Mouse (Mus musculus): ENCODE measurements around the gene Pde4d. TPM values are rescaled to one million over a fixed set of nuclear protein-coding genes. Genes with fewer than 3 reads are reported as not detected.

The Pde4d gene
- polyA plus RNA-seq, 1 experiment, result 15.1 TPM

DNA sequence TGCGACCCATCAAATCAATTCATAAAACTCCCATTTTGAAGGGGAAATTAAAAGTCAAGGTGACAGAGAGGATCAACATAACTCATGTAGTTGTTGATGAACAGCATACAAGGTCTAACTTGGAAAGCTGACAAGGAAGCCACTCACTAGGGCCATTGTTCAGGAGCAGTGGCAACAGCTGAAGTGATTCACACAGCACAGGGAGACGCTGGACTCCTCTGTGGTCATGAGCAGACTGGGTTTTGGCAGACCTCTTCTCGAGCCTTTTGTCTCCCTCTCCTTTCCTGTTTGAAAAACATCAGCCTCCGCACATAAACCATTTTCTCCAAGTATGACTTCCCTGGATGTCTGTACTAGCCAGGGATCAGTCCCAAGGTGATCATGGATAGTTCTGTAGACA lies 1094.9 kb downstream of the Pde4d start:
- TF ChIP-seq MYOG (IDR thresholded peaks at IDR 0.05; ENCODE audit: control insufficient read depth, extremely low read depth, insufficient read length), result no peak
- no peak for TF ChIP-seq MAX (IDR thresholded peaks at IDR 0.05)
- TF ChIP-seq CTCF (IDR thresholded peaks at IDR 0.05; ENCODE audit: control insufficient read depth, insufficient read depth, insufficient read length), result no peak
- TF ChIP-seq CEBPB (IDR thresholded peaks at IDR 0.05; ENCODE audit: low read depth), result no peak
- TF ChIP-seq MYOD1 (IDR thresholded peaks at IDR 0.05; ENCODE audit: control insufficient read depth, insufficient read length, low read depth), result peak; percentile 93
- no peak for TF ChIP-seq FOSL1 (IDR thresholded peaks at IDR 0.05; ENCODE audit: insufficient read depth, low read length, poor library complexity, severe bottlenecking)
- no peaks in the 10 kb centered on the region for H3K36me3 ChIP-seq (ENCODE audit: control insufficient read depth, insufficient read depth)
- no peak overlapping the region for H3K4me3 ChIP-seq (ENCODE audit: insufficient read depth, poor library complexity, severe bottlenecking)
- no peaks in the 10 kb centered on the region for H3K27me3 ChIP-seq (ENCODE audit: control insufficient read depth, insufficient read depth, insufficient read length)
- no peaks in the 10 kb centered on the region for H3K79me3 ChIP-seq (ENCODE audit: low read depth)
- H3ac ChIP-seq (ENCODE audit: control insufficient read depth, insufficient read length, low read depth), result no peak overlapping the region
- no peaks in the 10 kb centered on the region for H3K79me2 ChIP-seq (ENCODE audit: control insufficient read depth, insufficient read depth)

DNA sequence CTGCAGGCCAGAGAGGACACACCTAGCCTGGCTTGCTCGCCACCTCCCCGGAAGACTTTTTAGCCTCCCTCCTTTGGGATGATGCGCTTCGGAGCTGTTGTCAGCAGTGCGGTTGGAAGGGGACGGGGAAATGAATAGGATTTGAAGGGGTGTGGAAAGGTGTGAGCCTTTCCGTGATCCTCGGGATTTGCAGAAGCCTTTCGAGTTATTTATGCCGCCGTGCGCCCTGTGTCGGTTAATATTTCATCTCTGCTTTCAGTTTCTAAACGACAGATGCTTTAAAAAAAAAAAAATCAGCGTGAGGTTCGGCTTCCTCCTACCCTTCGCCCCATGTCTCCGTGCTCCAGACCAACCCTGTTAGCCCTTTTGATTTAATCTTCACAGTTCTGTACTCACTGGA lies 1096.6 kb downstream of the Pde4d start:
- Histone ChIP-seq H3K36me3 (ENCODE audit: control insufficient read depth, insufficient read depth) (no peaks in the 10 kb centered on the region), H3K4me3 (ENCODE audit: insufficient read depth, poor library complexity, severe bottlenecking) (peak overlapping the region; percentile 16), H3K79me3 (ENCODE audit: low read depth) (no peaks in the 10 kb centered on the region), H3ac (ENCODE audit: control insufficient read depth, insufficient read length, low read depth) (peak overlapping the region; percentile 40), H3K27me3 (ENCODE audit: control insufficient read depth, insufficient read depth, insufficient read length) (no peaks in the 10 kb centered on the region), H3K79me2 (ENCODE audit: control insufficient read depth, insufficient read depth) (no peaks in the 10 kb centered on the region)
- no peak for TF ChIP-seq CTCF (IDR thresholded peaks at IDR 0.05; ENCODE audit: control insufficient read depth, insufficient read depth, insufficient read length)
- no peak for TF ChIP-seq MAX (IDR thresholded peaks at IDR 0.05)
- TF ChIP-seq CEBPB (IDR thresholded peaks at IDR 0.05; ENCODE audit: low read depth), result no peak
- no peak for TF ChIP-seq MYOD1 (IDR thresholded peaks at IDR 0.05; ENCODE audit: control insufficient read depth, insufficient read length, low read depth)
- no peak for TF ChIP-seq FOSL1 (IDR thresholded peaks at IDR 0.05; ENCODE audit: insufficient read depth, low read length, poor library complexity, severe bottlenecking)
- no peak for TF ChIP-seq MYOG (IDR thresholded peaks at IDR 0.05; ENCODE audit: control insufficient read depth, extremely low read depth, insufficient read length)
- TF ChIP-seq USF1 (IDR thresholded peaks at IDR 0.05; ENCODE audit: low read depth), result no peak

GRCm38 (mm10) chr13:109547006-109547587 lies 1097.3 kb downstream of the Pde4d start:
- H3ac ChIP-seq (ENCODE audit: control insufficient read depth, insufficient read length, low read depth), result no peak overlapping the region
- no peaks in the 10 kb centered on the region for H3K36me3 ChIP-seq (ENCODE audit: control insufficient read depth, insufficient read depth)
- no peaks in the 10 kb centered on the region for H3K79me3 ChIP-seq (ENCODE audit: low read depth)
- TF ChIP-seq MYOD1 (IDR thresholded peaks at IDR 0.05; ENCODE audit: control insufficient read depth, insufficient read length, low read depth) (no peak), MAX (IDR thresholded peaks at IDR 0.05) (no peak), CEBPB (IDR thresholded peaks at IDR 0.05; ENCODE audit: low read depth) (no peak), MYOG (IDR thresholded peaks at IDR 0.05; ENCODE audit: control insufficient read depth, extremely low read depth, insufficient read length) (no peak), CTCF (IDR thresholded peaks at IDR 0.05; ENCODE audit: control insufficient read depth, insufficient read depth, insufficient read length) (no peak), USF1 (IDR thresholded peaks at IDR 0.05; ENCODE audit: low read depth) (no peak), FOSL1 (IDR thresholded peaks at IDR 0.05; ENCODE audit: insufficient read depth, low read length, poor library complexity, severe bottlenecking) (no peak)
- H3K4me3 ChIP-seq (ENCODE audit: insufficient read depth, poor library complexity, severe bottlenecking), result no peak overlapping the region
- H3K27me3 ChIP-seq (ENCODE audit: control insufficient read depth, insufficient read depth, insufficient read length), result no peaks in the 10 kb centered on the region
- H3K79me2 ChIP-seq (ENCODE audit: control insufficient read depth, insufficient read depth), result no peaks in the 10 kb centered on the region

DNA sequence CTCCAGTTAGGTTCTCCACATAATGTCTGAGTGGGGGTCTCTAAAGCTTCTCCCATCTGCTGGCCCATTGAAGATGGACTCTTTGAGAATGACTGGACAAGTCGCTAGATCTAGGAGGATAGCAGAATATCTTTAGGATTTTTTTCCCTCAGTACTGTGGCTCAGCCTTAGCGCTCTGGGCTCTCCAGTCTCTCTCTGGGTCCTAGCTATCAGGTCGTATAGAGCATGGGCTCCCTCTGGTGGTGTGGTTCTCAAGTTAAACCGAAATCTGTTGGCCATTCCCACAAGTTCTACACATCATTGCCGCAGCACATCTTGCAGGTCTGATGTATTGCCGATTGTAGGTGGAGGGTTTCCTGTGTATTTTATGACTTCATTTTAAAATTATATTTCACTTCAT lies 1098.0 kb downstream of the Pde4d start:
- Histone ChIP-seq H3K79me2 (ENCODE audit: control insufficient read depth, insufficient read depth) (no peaks in the 10 kb centered on the region), H3K79me3 (ENCODE audit: low read depth) (no peaks in the 10 kb centered on the region), H3K4me3 (ENCODE audit: insufficient read depth, poor library complexity, severe bottlenecking) (no peak overlapping the region), H3K36me3 (ENCODE audit: control insufficient read depth, insufficient read depth) (no peaks in the 10 kb centered on the region), H3ac (ENCODE audit: control insufficient read depth, insufficient read length, low read depth) (no peak overlapping the region), H3K27me3 (ENCODE audit: control insufficient read depth, insufficient read depth, insufficient read length) (no peaks in the 10 kb centered on the region)
- TF ChIP-seq CTCF (IDR thresholded peaks at IDR 0.05; ENCODE audit: control insufficient read depth, insufficient read depth, insufficient read length) (peak; percentile 55), MYOD1 (IDR thresholded peaks at IDR 0.05; ENCODE audit: control insufficient read depth, insufficient read length, low read depth) (no peak), FOSL1 (IDR thresholded peaks at IDR 0.05; ENCODE audit: insufficient read depth, low read length, poor library complexity, severe bottlenecking) (no peak)

DNA sequence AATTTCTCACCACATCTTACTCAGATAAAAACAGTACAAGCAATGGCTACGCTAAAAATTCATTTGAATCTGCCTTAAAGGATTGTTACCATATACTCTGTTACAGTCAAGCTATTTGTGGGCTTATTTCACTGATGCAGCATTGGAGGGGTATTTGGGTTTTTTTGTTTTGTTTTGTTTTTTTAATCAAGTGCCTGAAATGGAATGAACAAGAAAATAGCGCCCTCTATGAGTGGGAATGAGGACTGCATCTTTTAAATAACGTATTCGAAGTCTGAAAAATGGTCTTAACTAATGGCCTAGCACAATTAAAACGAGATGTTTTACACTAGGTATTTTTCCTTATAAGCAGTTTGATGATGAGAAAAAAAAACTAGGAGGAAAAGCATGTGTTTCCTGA lies 1098.5 kb downstream of the Pde4d start:
- Histone ChIP-seq H3K27me3 (ENCODE audit: control insufficient read depth, insufficient read depth, insufficient read length) (no peaks in the 10 kb centered on the region), H3ac (ENCODE audit: control insufficient read depth, insufficient read length, low read depth) (no peak overlapping the region), H3K79me2 (ENCODE audit: control insufficient read depth, insufficient read depth) (no peaks in the 10 kb centered on the region), H3K36me3 (ENCODE audit: control insufficient read depth, insufficient read depth) (no peaks in the 10 kb centered on the region), H3K79me3 (ENCODE audit: low read depth) (no peaks in the 10 kb centered on the region), H3K4me3 (ENCODE audit: insufficient read depth, poor library complexity, severe bottlenecking) (no peak overlapping the region)
- TF ChIP-seq MYOG (IDR thresholded peaks at IDR 0.05; ENCODE audit: control insufficient read depth, extremely low read depth, insufficient read length) (no peak), MYOD1 (IDR thresholded peaks at IDR 0.05; ENCODE audit: control insufficient read depth, insufficient read length, low read depth) (no peak), FOSL1 (IDR thresholded peaks at IDR 0.05; ENCODE audit: insufficient read depth, low read length, poor library complexity, severe bottlenecking) (no peak), USF1 (IDR thresholded peaks at IDR 0.05; ENCODE audit: low read depth) (no peak), MAX (IDR thresholded peaks at IDR 0.05) (no peak), CEBPB (IDR thresholded peaks at IDR 0.05; ENCODE audit: low read depth) (no peak), CTCF (IDR thresholded peaks at IDR 0.05; ENCODE audit: control insufficient read depth, insufficient read depth, insufficient read length) (no peak)
